Mouse (Mus musculus) limb, embryonic 13.5 days (tissue): ENCODE measurements around the gene Slc9a5. TPM values are rescaled to one million over a fixed set of nuclear protein-coding genes. Genes with fewer than 3 reads are reported as not detected.

Source experiments
- ATAC-seq: fragments of 200-750 bp; cut with Nextera tagmentation; 2 replicates; pipeline ENCODE4 v1.8.0; 2017; ENCODE audit warnings: low read depth, moderate number of reproducible peaks, moderate TSS enrichment; ENCODE audit not compliant: low FRiP score
- H3K27ac ChIP-seq: fragments of 300-500 bp; sonication (generic); 2 replicates; pipeline ENCODE4 v1.5.1; 2015; ENCODE audit warnings: inconsistent platforms, mild to moderate bottlenecking, moderate library complexity
- H3K27me3 ChIP-seq: fragments of 300-500 bp; sonication (generic); 2 replicates; pipeline ENCODE4 v1.6.1; 2015; ENCODE audit warnings: mild to moderate bottlenecking, inconsistent platforms
- H3K36me3 ChIP-seq: fragments of 300-500 bp; sonication (generic); 2 replicates; pipeline ENCODE4 v1.6.1; 2015; ENCODE audit warnings: inconsistent platforms, mild to moderate bottlenecking, moderate library complexity
- H3K4me1 ChIP-seq: fragments of 300-500 bp; sonication (generic); 2 replicates; pipeline ENCODE4 v1.6.1; 2015; ENCODE audit warnings: inconsistent platforms
- H3K4me2 ChIP-seq: fragments of 300-500 bp; sonication (generic); replicated peaks from 2 replicates; pipeline ENCODE4 v1.6.1; 2015; ENCODE audit warnings: inconsistent platforms, mild to moderate bottlenecking, moderate library complexity
- H3K4me3 ChIP-seq: fragments of 300-500 bp; sonication (generic); 2 replicates; pipeline ENCODE4 v1.5.1; 2015; ENCODE audit warnings: moderate library complexity, mild to moderate bottlenecking, inconsistent platforms
- H3K9ac ChIP-seq: fragments of 300-500 bp; sonication (generic); 2 replicates; pipeline ENCODE4 v1.6.1; 2015; ENCODE audit warnings: mild to moderate bottlenecking, inconsistent platforms
- H3K9me3 ChIP-seq: fragments of 300-500 bp; sonication (generic); 2 replicates; pipeline ENCODE4 v1.6.1; 2016; ENCODE audit warnings: inconsistent platforms
- WGBS: fragments of 180-500 bp; shearing (Covaris S2); methylation state at CpG from one replicate; pipeline ENCODE4 v1.1.7; 2015; 5-methylcytosine and 5-hydroxymethylcytosine counted together
- polyA plus RNA-seq: library from polyadenylated mRNA; unstranded; fragments of >200 nt; fragmentation: Nextera tagmentation; extraction: Ambion mirVana; gene quantifications from 2 replicates; pipeline ENCODE4 v1.2.1, GENCODE M21; 2015

Slc9a5 gene
- polyA plus RNA-seq, 1 experiment from 2014 or later, result 6.0 TPM

- 92% methylated on average over 12 of the region's 12 CpGs for WGBS
- Histone ChIP-seq H3K4me3 (no peak overlapping the region), H3K27me3 (no peaks in the 10 kb centered on the region), H3K27ac (no peak overlapping the region), H3K9me3 (no peaks in the 10 kb centered on the region), H3K36me3 (peaks cover 74% of the 10 kb centered on the region), H3K9ac (no peak overlapping the region), H3K4me2 (no peak overlapping the region), H3K4me1 (peaks cover 17% of the 10 kb centered on the region)
- ATAC-seq, result no peak
Measured at GRCm38 (mm10) chr8:105330325-105330724, 18.3 kb upstream of the Slc9a5 start.

GRCm38 (mm10) chr8:105331469-105331868 is 17.2 kb upstream of the Slc9a5 start:
- Histone ChIP-seq H3K36me3 (peaks cover 85% of the 10 kb centered on the region), H3K4me2 (no peak overlapping the region), H3K9me3 (no peaks in the 10 kb centered on the region), H3K9ac (no peak overlapping the region), H3K27me3 (no peaks in the 10 kb centered on the region), H3K4me3 (no peak overlapping the region), H3K27ac (no peak overlapping the region), H3K4me1 (peaks cover 12% of the 10 kb centered on the region)
- no peak for ATAC-seq
- 95% methylated on average over 22 of the region's 22 CpGs for WGBS

GRCm38 (mm10) chr8:105331931-105332330 is 16.7 kb upstream of the Slc9a5 start:
- no peaks in the 10 kb centered on the region for H3K27me3 ChIP-seq
- H3K9ac ChIP-seq, result no peak overlapping the region
- H3K36me3 ChIP-seq, result peaks cover 90% of the 10 kb centered on the region
- no peak overlapping the region for H3K4me3 ChIP-seq
- H3K4me2 ChIP-seq, result no peak overlapping the region
- no peak overlapping the region for H3K27ac ChIP-seq
- H3K9me3 ChIP-seq, result no peaks in the 10 kb centered on the region
- 95% methylated on average over 9 of the region's 9 CpGs for WGBS
- H3K4me1 ChIP-seq, result peaks cover 10% of the 10 kb centered on the region
- ATAC-seq, result no peak

DNA sequence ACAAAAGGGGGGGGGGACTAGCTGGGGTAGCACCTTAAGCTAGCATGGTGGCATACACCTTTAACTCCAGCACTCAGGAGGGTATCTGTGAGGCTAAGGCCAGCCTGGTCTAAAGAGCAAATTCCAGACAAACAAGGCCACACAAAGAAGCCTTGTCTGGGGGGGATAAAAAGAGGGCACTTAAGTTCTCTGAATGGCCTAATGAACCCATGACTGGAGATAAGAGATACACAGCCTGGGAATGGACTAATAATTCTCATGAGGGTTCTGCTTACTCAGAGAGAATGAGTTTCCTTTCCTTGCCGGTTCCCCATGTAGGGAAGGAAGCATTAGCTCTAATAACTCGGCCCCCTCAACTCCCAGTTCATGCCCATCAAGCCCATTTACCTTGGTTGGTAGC is 16.1 kb upstream of the Slc9a5 start:
- no peaks in the 10 kb centered on the region for H3K9me3 ChIP-seq
- H3K27me3 ChIP-seq, result no peaks in the 10 kb centered on the region
- H3K36me3 ChIP-seq, result peaks cover 96% of the 10 kb centered on the region
- 79% methylated on average over 2 of the region's 2 CpGs for WGBS
- ATAC-seq, result no peak
- H3K4me2 ChIP-seq, result no peak overlapping the region
- H3K4me3 ChIP-seq, result no peak overlapping the region
- no peak overlapping the region for H3K27ac ChIP-seq
- H3K4me1 ChIP-seq, result peaks cover 4% of the 10 kb centered on the region; the same call in 1 of the 2 replicates
- H3K9ac ChIP-seq, result no peak overlapping the region

DNA sequence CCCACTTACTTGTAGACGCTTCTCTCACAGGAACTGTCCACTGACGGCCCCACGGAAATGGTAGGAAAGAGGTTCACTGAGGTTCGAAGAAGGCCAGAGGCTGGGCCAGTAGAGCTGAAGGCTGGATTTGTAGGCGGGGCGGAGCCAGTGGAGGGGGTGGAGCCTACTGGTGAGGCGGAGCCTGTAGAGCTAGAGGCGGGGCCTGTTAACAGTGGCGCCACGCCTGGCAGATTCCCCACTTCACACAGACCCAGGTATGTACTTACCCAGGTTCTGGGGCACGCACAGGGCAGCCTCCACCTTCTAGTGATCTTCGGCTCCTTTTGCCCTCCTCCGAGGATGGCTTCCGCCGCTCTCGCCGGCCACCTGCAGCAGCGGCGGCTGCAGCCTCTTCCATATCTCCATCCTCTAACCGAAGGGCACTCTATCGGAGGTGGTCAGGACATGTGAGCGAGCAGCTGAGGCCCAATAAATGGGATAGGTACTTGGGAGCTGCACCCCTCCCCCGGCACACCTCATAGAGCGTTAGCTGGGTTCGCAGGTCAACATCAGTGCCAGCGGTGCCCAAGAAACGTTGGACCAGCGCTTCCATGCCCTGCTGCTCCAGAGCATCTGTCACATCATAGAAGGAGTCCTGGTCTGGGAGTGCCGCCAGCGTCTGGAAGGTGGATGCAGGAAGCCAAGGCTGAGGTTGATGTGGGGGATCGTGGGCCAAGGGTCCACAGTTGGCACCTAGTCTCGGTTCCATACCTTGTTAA is 12.1 kb upstream of the Slc9a5 start:
- Histone ChIP-seq H3K9me3 (no peaks in the 10 kb centered on the region), H3K4me2 (no peak overlapping the region), H3K4me1 (peaks cover 16% of the 10 kb centered on the region), H3K4me3 (no peak overlapping the region), H3K27me3 (no peaks in the 10 kb centered on the region), H3K36me3 (peaks cover 67% of the 10 kb centered on the region), H3K27ac (no peak overlapping the region), H3K9ac (no peak overlapping the region)
- no peak for ATAC-seq
- 43% methylated on average over 32 of the region's 32 CpGs for WGBS

- H3K27ac ChIP-seq, result 0 out of 2 replicates have a peak overlapping the region, but pooled peaks have one; percentile 33
- 14% methylated on average over 4 of the region's 4 CpGs for whole genome bisulfite sequencing
- H3K4me3 ChIP-seq, result no peak overlapping the region
- peak overlapping the region; percentile 45; the same call in 1 of the 2 replicates for H3K9ac ChIP-seq
- peaks cover 44% of the 10 kb centered on the region for H3K36me3 ChIP-seq
- H3K4me2 ChIP-seq, result no peak overlapping the region
- H3K27me3 ChIP-seq, result no peaks in the 10 kb centered on the region
- ATAC-seq, result no peak
- peaks cover 17% of the 10 kb centered on the region for H3K4me1 ChIP-seq
- no peaks in the 10 kb centered on the region for H3K9me3 ChIP-seq
Measured at GRCm38 (mm10) chr8:105338992-105339391, 9.7 kb upstream of the Slc9a5 start.

DNA sequence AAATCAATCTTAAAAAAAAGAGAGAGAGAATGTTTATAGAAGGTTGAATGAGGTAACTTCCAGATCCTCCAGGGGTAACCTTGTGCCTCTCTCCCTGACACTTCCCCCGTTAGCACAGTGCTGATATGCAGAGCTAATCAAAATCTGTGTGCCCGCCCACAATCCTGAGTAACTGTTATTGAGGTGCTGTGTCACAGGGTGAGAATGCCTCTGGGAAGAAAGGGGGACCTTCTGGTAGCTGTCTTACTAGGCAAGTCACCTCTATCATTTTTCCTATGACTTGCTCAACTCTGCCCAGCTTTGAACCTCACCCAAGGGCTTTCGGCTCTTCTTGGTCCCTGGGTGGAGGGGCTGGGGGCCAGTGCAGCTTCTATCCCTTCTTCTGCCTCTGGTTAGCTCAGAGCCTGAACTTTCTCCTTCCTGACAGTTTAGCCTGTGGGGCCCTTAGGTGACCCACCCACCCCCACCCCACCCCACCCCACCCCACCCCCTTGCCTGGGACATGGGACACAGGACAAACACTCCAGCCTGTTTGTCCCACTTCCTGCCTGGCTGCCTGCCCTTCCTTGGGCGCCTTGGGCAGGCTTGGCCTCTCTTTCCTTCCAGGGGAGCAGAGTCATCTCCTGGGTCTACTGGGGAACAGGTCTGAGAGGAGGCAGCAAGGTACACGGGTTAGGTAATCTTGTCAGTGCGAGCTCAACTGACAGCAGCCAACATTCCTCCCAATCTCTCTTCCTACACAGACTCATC is 8.6 kb upstream of the Slc9a5 start:
- no peaks in the 10 kb centered on the region for H3K27me3 ChIP-seq
- no peak for ATAC-seq
- 78% methylated on average over 6 of the region's 6 CpGs for WGBS
- peaks cover 24% of the 10 kb centered on the region for H3K4me1 ChIP-seq
- no peaks in the 10 kb centered on the region for H3K9me3 ChIP-seq
- H3K4me3 ChIP-seq, result no peak overlapping the region
- H3K27ac ChIP-seq, result no peak overlapping the region
- no peak overlapping the region for H3K4me2 ChIP-seq
- peaks cover 33% of the 10 kb centered on the region for H3K36me3 ChIP-seq
- no peak overlapping the region for H3K9ac ChIP-seq

DNA sequence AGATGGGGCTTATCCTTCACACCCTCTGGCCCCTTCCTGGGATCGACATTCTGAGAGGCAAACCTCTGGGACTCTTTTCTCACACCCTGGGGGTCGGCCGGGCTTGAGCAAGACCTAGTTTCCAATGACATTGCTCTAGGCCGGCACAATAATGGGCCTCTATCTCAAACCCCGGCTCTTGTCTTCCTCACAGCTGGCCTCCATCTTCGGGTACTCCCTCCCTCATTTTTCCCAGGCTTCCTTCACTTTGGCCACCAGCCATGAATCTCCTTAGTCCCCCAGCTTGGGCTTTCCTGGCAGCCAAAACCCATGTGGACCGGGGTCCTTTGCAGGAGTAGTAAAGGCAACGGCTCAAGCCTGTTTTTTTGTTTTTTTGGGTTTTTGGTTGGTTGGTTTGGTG is 7.2 kb upstream of the Slc9a5 start:
- no peak for ATAC-seq
- Histone ChIP-seq H3K9me3 (no peaks in the 10 kb centered on the region), H3K4me3 (no peak overlapping the region), H3K27me3 (no peaks in the 10 kb centered on the region), H3K4me2 (no peak overlapping the region), H3K4me1 (peaks cover 37% of the 10 kb centered on the region), H3K9ac (no peak overlapping the region), H3K27ac (no peak overlapping the region), H3K36me3 (peaks cover 20% of the 10 kb centered on the region)
- 42% methylated on average over 8 of the region's 8 CpGs for WGBS

DNA sequence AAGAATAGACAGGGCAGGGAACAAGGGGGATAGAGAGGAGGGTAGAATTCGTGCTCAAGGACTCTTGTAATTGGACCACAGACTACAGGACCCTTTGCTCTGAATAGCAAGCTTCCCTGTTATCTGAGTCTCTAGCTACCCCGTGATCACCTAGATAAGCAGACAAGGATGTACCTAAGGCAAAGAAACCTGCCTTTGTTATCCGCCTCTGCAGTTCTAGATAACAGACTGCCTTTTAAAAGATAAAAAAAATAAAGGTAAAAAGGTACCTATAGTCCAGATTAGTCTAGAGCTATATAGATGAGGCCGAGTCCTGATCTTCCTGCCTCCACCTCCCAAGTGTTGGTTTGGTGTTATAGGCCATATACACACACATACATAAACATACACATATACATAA is 5.9 kb upstream of the Slc9a5 start:
- no peaks in the 10 kb centered on the region for H3K27me3 ChIP-seq
- no peak overlapping the region for H3K4me2 ChIP-seq
- peaks cover 6% of the 10 kb centered on the region for H3K36me3 ChIP-seq
- no peak overlapping the region for H3K4me3 ChIP-seq
- no peak overlapping the region for H3K27ac ChIP-seq
- no peak overlapping the region for H3K9ac ChIP-seq
- H3K9me3 ChIP-seq, result no peaks in the 10 kb centered on the region
- WGBS, result 86% methylated on average over 4 of the region's 4 CpGs
- ATAC-seq, result no peak
- H3K4me1 ChIP-seq, result peaks cover 45% of the 10 kb centered on the region

- no peak for ATAC-seq
- H3K9ac ChIP-seq, result no peak overlapping the region
- H3K4me2 ChIP-seq, result no peak overlapping the region
- H3K9me3 ChIP-seq, result no peaks in the 10 kb centered on the region
- no peak overlapping the region for H3K27ac ChIP-seq
- no peak overlapping the region for H3K4me3 ChIP-seq
- H3K36me3 ChIP-seq, result no peaks in the 10 kb centered on the region
- WGBS, result 68% methylated on average over 6 of the region's 8 CpGs
- H3K27me3 ChIP-seq, result no peaks in the 10 kb centered on the region
- peaks cover 39% of the 10 kb centered on the region for H3K4me1 ChIP-seq
Measured at GRCm38 (mm10) chr8:105343791-105344574, 4.7 kb upstream of the Slc9a5 start.

DNA sequence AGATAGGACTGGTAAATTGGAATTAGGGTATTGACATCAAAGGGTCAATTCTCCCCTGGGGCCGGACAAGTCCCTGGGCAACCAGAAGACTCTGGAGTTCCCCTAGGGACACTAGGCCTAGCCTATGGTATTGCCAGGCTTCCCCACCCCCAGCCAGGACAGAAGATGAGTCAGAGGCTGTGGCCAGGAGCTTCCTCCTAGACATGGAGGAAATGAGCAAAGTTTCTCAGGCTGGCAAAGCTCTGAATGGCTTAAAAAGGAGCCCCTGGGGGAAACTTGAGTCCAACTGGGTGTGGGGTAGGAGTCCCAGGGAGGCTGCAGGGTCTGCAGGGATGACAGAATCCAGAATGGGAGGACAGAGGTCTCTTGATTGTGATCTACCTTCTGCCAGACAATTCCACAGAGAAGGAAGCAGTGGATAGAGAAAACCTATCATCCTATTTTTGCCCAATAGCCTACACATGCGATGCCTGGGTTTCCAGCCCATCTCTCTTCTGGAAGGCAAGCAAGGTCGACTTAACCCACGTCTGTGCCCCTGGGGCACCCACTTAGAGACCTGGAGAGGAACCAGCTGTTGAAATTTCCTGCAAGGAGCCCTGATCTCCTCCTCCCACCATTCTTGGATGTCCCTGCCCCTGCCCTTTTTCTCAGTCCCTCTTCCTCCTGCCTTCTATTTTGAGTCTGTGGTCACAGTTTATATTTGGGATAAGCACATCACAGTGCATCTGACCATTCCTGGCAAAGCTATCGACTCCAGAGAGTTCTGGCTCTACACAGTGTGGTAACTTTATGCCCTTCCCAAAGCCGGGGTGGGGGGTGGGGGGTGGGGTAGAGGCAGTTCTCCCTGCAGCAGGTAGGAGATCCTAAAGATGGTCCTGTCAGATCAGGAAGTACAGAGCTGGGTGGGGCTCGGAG is 3.3 kb upstream of the Slc9a5 start:
- Histone ChIP-seq H3K27ac (no peak overlapping the region), H3K4me3 (no peak overlapping the region), H3K4me1 (peaks cover 42% of the 10 kb centered on the region), H3K4me2 (peak overlapping the region; percentile 96; the same call in 1 of the 2 replicates), H3K27me3 (peaks cover 3% of the 10 kb centered on the region; the same call in 1 of the 2 replicates), H3K9me3 (no peaks in the 10 kb centered on the region), H3K36me3 (no peaks in the 10 kb centered on the region), H3K9ac (0 out of 2 replicates have a peak overlapping the region, but pooled peaks have one; percentile 25)
- 59% methylated on average over 7 of the region's 7 CpGs for WGBS
- no peak for ATAC-seq
